25 mouse cellular contexts compared by ENCODE assay signal in genomic region chr9:90827474-90827873, GRCm38 (mm10).
"Had no signal": no experiment of that assay in that cellular context is flagged by ENCODE, and none has a peak within 500 bp of the region (broad histone marks: within the 10 kb centered on the region; RNA-seq: fewer than 3 reads in every experiment).

No protein-coding gene starts in this region.

- H3K4me3 ChIP-seq: gastrocnemius, adult 2 months; heart, embryonic 10.5 days; heart, embryonic 12.5 days; hindbrain, embryonic 10.5 days; hindbrain, embryonic 12.5 days; intestine, embryonic 15.5 days; layer of hippocampus, adult 2 months; left cerebral cortex, adult 2 months; limb, embryonic 10.5 days; limb, embryonic 12.5 days had no signal

- H3K9ac ChIP-seq: heart, embryonic 12.5 days; hindbrain, embryonic 12.5 days; hindbrain, embryonic 14.5 days; intestine, embryonic 15.5 days; limb, embryonic 12.5 days had no signal

- H3K27me3 ChIP-seq: heart, embryonic 12.5 days; hindbrain, embryonic 12.5 days; intestine, embryonic 15.5 days; limb, embryonic 12.5 days had no signal

- H3K27ac ChIP-seq: gastrocnemius, adult 2 months; heart, embryonic 10.5 days; hindbrain, embryonic 10.5 days; hindbrain, embryonic 12.5 days; hindbrain, embryonic 14.5 days; intestine, embryonic 15.5 days; layer of hippocampus, adult 2 months; left cerebral cortex, adult 2 months; limb, embryonic 10.5 days; limb, embryonic 12.5 days had no signal

- H3K4me1 ChIP-seq: heart, embryonic 10.5 days; heart, embryonic 12.5 days; hindbrain, embryonic 10.5 days; hindbrain, embryonic 12.5 days; intestine, embryonic 15.5 days; limb, embryonic 10.5 days had no signal

- ATAC-seq: inflammation-experienced regulatory T-cells, adult 6 months; intestine, embryonic 15.5 days; intestine, postnatal 0 days had no signal

- H3K4me2 ChIP-seq: heart, embryonic 12.5 days; hindbrain, embryonic 12.5 days; hindbrain, embryonic 14.5 days; intestine, embryonic 15.5 days; limb, embryonic 12.5 days; liver, embryonic 11.5 days had no signal

- H3K36me3 ChIP-seq: heart, embryonic 10.5 days; heart, embryonic 12.5 days; hindbrain, embryonic 10.5 days; hindbrain, embryonic 12.5 days; intestine, embryonic 15.5 days; limb, embryonic 10.5 days; limb, embryonic 12.5 days had no signal

- H3K9me3 ChIP-seq: heart, embryonic 10.5 days; heart, embryonic 12.5 days; hindbrain, embryonic 10.5 days; hindbrain, embryonic 12.5 days; intestine, embryonic 15.5 days; limb, embryonic 10.5 days; limb, embryonic 12.5 days had no signal

- DNase-seq: gastrocnemius, adult 2 months; gastrocnemius, postnatal 10 days; gastrocnemius, postnatal 25 days; heart, adult 18-20 months; heart, postnatal 10 days; heart, postnatal 4 days; kidney, adult 18-20 months; kidney, adult 8-10 months; kidney, postnatal 10 days; kidney, postnatal 25 days; kidney, postnatal 4 days; liver had no signal
